Mouse (Mus musculus) frontal cortex, adult 2 months (tissue): ENCODE data around the gene Slx4. TPM values are rescaled to one million over a fixed set of nuclear protein-coding genes. Genes with fewer than 3 reads are reported as not detected.

Experiments used
- polyA plus RNA-seq: library from polyadenylated mRNA; depleted of rRNA; stranded (reverse); fragments of >200 nt; gene quantifications from 2 replicates; pipeline ENCODE4 v1.2.3, GENCODE M21; 2012; rRNA removed

Slx4 gene
- polyA plus RNA-seq, 1 experiment, result 33.8 TPM

Other genes starting within 250 kb of the Slx4 start
- 0.11 TPM in 1 of 2 replicates, not detected in the other for gene Olfr15, start 172.9 kb downstream of the Slx4 start, polyA plus RNA-seq
- 2.9 and 3.4 TPM in 2 replicates for gene Zfp174, start 156.5 kb downstream of the Slx4 start, polyA plus RNA-seq
- gene Naa60, start 131.4 kb downstream of the Slx4 start, polyA plus RNA-seq, result 114 and 116 TPM in 2 replicates
- 10.4 and 11.4 TPM in 2 replicates for gene Zfp597, start 119.2 kb downstream of the Slx4 start, polyA plus RNA-seq
- 0.44 and 0.76 TPM in 2 replicates for gene Gm20695, start 119.1 kb downstream of the Slx4 start, polyA plus RNA-seq
- 8.8 and 8.9 TPM in 2 replicates for gene 1700037C18Rik, start 95.1 kb downstream of the Slx4 start, polyA plus RNA-seq
- gene Cluap1, start 95.0 kb downstream of the Slx4 start, polyA plus RNA-seq, result 28.1 and 32.0 TPM in 2 replicates
- 2.5 and 2.6 TPM in 2 replicates for gene Nlrc3, start 27.1 kb downstream of the Slx4 start, polyA plus RNA-seq
- gene Dnase1, start 33.2 kb upstream of the Slx4 start, polyA plus RNA-seq, result 0.29 and 0.42 TPM in 2 replicates
- 73.3 and 76.6 TPM in 2 replicates for gene Trap1, start 74.1 kb upstream of the Slx4 start, polyA plus RNA-seq
- gene Crebbp, start 210.2 kb upstream of the Slx4 start, polyA plus RNA-seq, result 37.1 and 38.0 TPM in 2 replicates